In the genomic region with DNA sequence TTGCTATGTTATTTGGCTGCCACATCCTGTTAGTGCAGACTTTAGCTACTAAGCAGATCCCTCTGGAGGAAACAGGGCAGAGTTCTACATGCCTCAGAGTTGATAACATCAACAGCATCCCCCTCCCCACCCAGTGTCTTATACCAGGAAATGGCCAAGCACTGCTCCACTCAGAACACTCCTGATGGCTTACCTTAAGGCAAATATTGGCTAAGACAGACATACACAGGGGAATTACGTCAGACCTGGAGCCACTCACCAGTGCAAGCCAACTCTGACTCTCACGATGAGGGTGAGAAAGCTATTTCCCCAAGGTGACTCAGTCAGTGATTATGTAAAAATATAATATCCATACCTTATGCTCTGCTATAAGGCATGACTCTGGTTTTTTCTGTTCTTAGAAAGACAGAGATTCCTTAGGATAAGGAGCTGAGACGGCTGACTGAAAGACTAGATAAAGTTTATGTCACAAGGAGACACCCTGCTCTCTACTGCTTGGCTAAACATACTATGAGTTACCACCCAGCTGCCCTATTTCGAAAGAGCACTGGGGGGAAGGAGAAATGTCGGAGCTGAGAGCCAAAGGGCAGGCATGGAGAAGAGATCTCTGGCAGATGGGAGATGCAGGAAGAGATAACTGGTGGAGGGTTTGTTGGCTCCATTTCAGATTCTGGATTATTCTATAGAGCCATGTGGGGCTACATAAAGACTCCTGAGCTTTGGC, we compare ENCODE assay signal across 11 mouse cellular contexts. TPM values are rescaled to one million over a fixed set of nuclear protein-coding genes. Genes with fewer than 3 reads are reported as not detected.
DNase-seq lines count a peak whose midpoint lies in the region; ATAC-seq and TF ChIP-seq lines count a peak whose summit lies in the region.
"Had no signal": no experiment of that assay in that cellular context is flagged by ENCODE, and none has a peak within 500 bp of the region (broad histone marks: within the 10 kb centered on the region; RNA-seq: fewer than 3 reads in every experiment).

No protein-coding gene starts in this region.

- H3K4me1 ChIP-seq in intestine, embryonic 16.5 days (ENCODE audit: control insufficient read depth, insufficient read depth, low read length): 0 out of 2 replicates have a peak, but pooled peaks cover 9% of the 10 kb centered on the region
- 0 out of 2 replicates have a peak, but pooled peaks cover 5% of the 10 kb centered on the region for H3K4me1 ChIP-seq in intestine, embryonic 15.5 days (replicated peaks)
- peaks cover 20% of the 10 kb centered on the region for H3K4me1 ChIP-seq in liver, postnatal 0 days (ENCODE audit: insufficient read depth)
- H3K4me1 ChIP-seq in midbrain, embryonic 10.5 days: no peaks in the 10 kb centered on the region
- H3K4me1 ChIP-seq in forebrain, embryonic 12.5 days: no peaks in the 10 kb centered on the region
- H3K4me1 ChIP-seq: forebrain, embryonic 15.5 days; limb, embryonic 15.5 days; midbrain, embryonic 13.5 days had no signal

- no peaks in the 10 kb centered on the region for H3K27me3 ChIP-seq in intestine, embryonic 16.5 days (replicated peaks; ENCODE audit: control insufficient read depth, insufficient read depth, low read length)
- H3K27me3 ChIP-seq in intestine, embryonic 15.5 days (replicated peaks): no peaks in the 10 kb centered on the region
- no peaks in the 10 kb centered on the region for H3K27me3 ChIP-seq in liver, postnatal 0 days (ENCODE audit: insufficient read depth, low read length)
- H3K27me3 ChIP-seq in midbrain, embryonic 10.5 days (ENCODE audit: low read depth, poor library complexity, severe bottlenecking): no peaks in the 10 kb centered on the region
- no peaks in the 10 kb centered on the region for H3K27me3 ChIP-seq in forebrain, embryonic 12.5 days
- H3K27me3 ChIP-seq: forebrain, embryonic 15.5 days; limb, embryonic 15.5 days; midbrain, embryonic 13.5 days had no signal

- H3K9me3 ChIP-seq in intestine, embryonic 16.5 days (ENCODE audit: control insufficient read depth, low read length): no peaks in the 10 kb centered on the region
- H3K9me3 ChIP-seq in intestine, embryonic 15.5 days: no peaks in the 10 kb centered on the region
- no peaks in the 10 kb centered on the region for H3K9me3 ChIP-seq in liver, postnatal 0 days (ENCODE audit: low read length)
- no peaks in the 10 kb centered on the region for H3K9me3 ChIP-seq in midbrain, embryonic 10.5 days (replicated peaks)
- no peaks in the 10 kb centered on the region for H3K9me3 ChIP-seq in forebrain, embryonic 12.5 days
- H3K9me3 ChIP-seq: forebrain, embryonic 15.5 days; limb, embryonic 15.5 days; midbrain, embryonic 13.5 days had no signal

- WGBS in intestine, embryonic 16.5 days: 57% methylated on average over 5 of the region's 5 CpGs
- 58% methylated on average over 5 of the region's 5 CpGs for WGBS in intestine, embryonic 15.5 days
- WGBS in liver, postnatal 0 days (ENCODE audit: insufficient replicate concordance): 27% methylated on average over 5 of the region's 5 CpGs
- 89% methylated on average over 5 of the region's 5 CpGs for WGBS in midbrain, embryonic 10.5 days
- WGBS in forebrain, embryonic 12.5 days: 89% methylated on average over 5 of the region's 5 CpGs

- H3K9ac ChIP-seq in intestine, embryonic 16.5 days (ENCODE audit: low read depth, low read length): no peak overlapping the region
- no peak overlapping the region for H3K9ac ChIP-seq in intestine, embryonic 15.5 days
- H3K9ac ChIP-seq in liver, postnatal 0 days (replicated peaks): no peak overlapping the region; the same call in 1 of the 2 replicates
- no peak overlapping the region for H3K9ac ChIP-seq in forebrain, embryonic 12.5 days
- H3K9ac ChIP-seq: forebrain, embryonic 15.5 days; limb, embryonic 15.5 days; midbrain, embryonic 13.5 days had no signal

- TF ChIP-seq CTCF in liver, postnatal 0 days (IDR thresholded peaks at IDR 0.05; ENCODE audit: low read depth): no peak

- peak; percentile 17 for DNase-seq in MN1 (ENCODE audit: low spot score)
- no peak for DNase-seq in liver, postnatal 0 days
- peak; percentile 70 for DNase-seq in thymus, postnatal 14 days
- no peak for DNase-seq in midbrain, embryonic 10.5 days (ENCODE audit: low spot score)
- no peak for DNase-seq in B cell, adult 2 months

- no peak overlapping the region for H3K4me3 ChIP-seq in intestine, embryonic 16.5 days (ENCODE audit: low read length)
- no peak overlapping the region for H3K4me3 ChIP-seq in intestine, embryonic 15.5 days (replicated peaks)
- no peak overlapping the region for H3K4me3 ChIP-seq in liver, postnatal 0 days (ENCODE audit: low read depth, low read length)
- H3K4me3 ChIP-seq in midbrain, embryonic 10.5 days: no peak overlapping the region
- H3K4me3 ChIP-seq in forebrain, embryonic 12.5 days (replicated peaks): no peak overlapping the region
- H3K4me3 ChIP-seq: forebrain, embryonic 15.5 days; limb, embryonic 15.5 days; midbrain, embryonic 13.5 days had no signal

- no peak overlapping the region for H3K27ac ChIP-seq in intestine, embryonic 16.5 days (ENCODE audit: low read length)
- no peak overlapping the region for H3K27ac ChIP-seq in intestine, embryonic 15.5 days
- peak overlapping the region; percentile 52 for H3K27ac ChIP-seq in liver, postnatal 0 days (ENCODE audit: low read depth)
- H3K27ac ChIP-seq in midbrain, embryonic 10.5 days (replicated peaks): no peak overlapping the region
- H3K27ac ChIP-seq in forebrain, embryonic 12.5 days: no peak overlapping the region
- H3K27ac ChIP-seq: forebrain, embryonic 15.5 days; limb, embryonic 15.5 days; midbrain, embryonic 13.5 days had no signal

- TF ChIP-seq EP300 in liver, postnatal 0 days (IDR thresholded peaks at IDR 0.05; ENCODE audit: low read depth): no peak

- H3K36me3 ChIP-seq in intestine, embryonic 16.5 days (ENCODE audit: control insufficient read depth, insufficient read depth, low read length): no peaks in the 10 kb centered on the region
- H3K36me3 ChIP-seq in intestine, embryonic 15.5 days: no peaks in the 10 kb centered on the region
- H3K36me3 ChIP-seq in liver, postnatal 0 days (replicated peaks; ENCODE audit: insufficient read depth, low read length): no peaks in the 10 kb centered on the region
- no peaks in the 10 kb centered on the region for H3K36me3 ChIP-seq in midbrain, embryonic 10.5 days
- H3K36me3 ChIP-seq in forebrain, embryonic 12.5 days (replicated peaks): no peaks in the 10 kb centered on the region
- H3K36me3 ChIP-seq: forebrain, embryonic 15.5 days; limb, embryonic 15.5 days; midbrain, embryonic 13.5 days had no signal

- ATAC-seq in intestine, embryonic 16.5 days: peak; percentile 55; the same call in 1 of the 2 replicates
- ATAC-seq in intestine, embryonic 15.5 days: no peak
- peak; percentile 85 for ATAC-seq in liver, postnatal 0 days
- ATAC-seq in forebrain, embryonic 12.5 days (ENCODE audit: low FRiP score): no peak
- ATAC-seq: forebrain, embryonic 15.5 days; midbrain, embryonic 13.5 days had no signal

- H3K4me2 ChIP-seq in intestine, embryonic 16.5 days (ENCODE audit: low read depth, low read length): no peak overlapping the region
- H3K4me2 ChIP-seq in intestine, embryonic 15.5 days (replicated peaks): no peak overlapping the region
- no peak overlapping the region for H3K4me2 ChIP-seq in liver, postnatal 0 days (ENCODE audit: low read depth, low read length)
- no peak overlapping the region for H3K4me2 ChIP-seq in forebrain, embryonic 12.5 days
- H3K4me2 ChIP-seq: forebrain, embryonic 15.5 days; limb, embryonic 15.5 days; midbrain, embryonic 13.5 days had no signal

RNA-seq across cellular contexts. Expression of gene Plet1, which starts 23.8 kb away (rescaled TPM):
- 1.2 and 1.3 TPM in 2 replicates for polyA plus RNA-seq in intestine, embryonic 16.5 days (2015; fragmentation: Nextera tagmentation; extraction: Ambion mirVana)
- 1.7 and 2.0 TPM in 2 replicates for polyA plus RNA-seq in intestine, embryonic 15.5 days (2015; fragmentation: Nextera tagmentation; extraction: Ambion mirVana)
- polyA plus RNA-seq in liver, postnatal 0 days (2015; fragmentation: Nextera tagmentation; extraction: Ambion mirVana): 0.71 and 1.0 TPM in 2 replicates
- 0.32 and 0.36 TPM in 2 replicates for polyA plus RNA-seq in midbrain, embryonic 10.5 days (2016; fragmentation: Nextera tagmentation; extraction: Ambion mirVana)
- 0.36 TPM in 1 of 2 replicates, not detected in the other for polyA plus RNA-seq in forebrain, embryonic 12.5 days (2016; fragmentation: Nextera tagmentation; extraction: Ambion mirVana)
- polyA plus RNA-seq: forebrain, embryonic 15.5 days had no signal

RNA-seq across cellular contexts. Expression of gene Pts, which starts 58.0 kb away (rescaled TPM):
- polyA plus RNA-seq in intestine, embryonic 16.5 days (2015; fragmentation: Nextera tagmentation; extraction: Ambion mirVana): 106 and 107 TPM in 2 replicates
- polyA plus RNA-seq in intestine, embryonic 15.5 days (2015; fragmentation: Nextera tagmentation; extraction: Ambion mirVana): 93.9 and 94.1 TPM in 2 replicates
- polyA plus RNA-seq in liver, postnatal 0 days (2015; fragmentation: Nextera tagmentation; extraction: Ambion mirVana): 44.6 and 48.9 TPM in 2 replicates
- polyA plus RNA-seq in midbrain, embryonic 10.5 days (2016; fragmentation: Nextera tagmentation; extraction: Ambion mirVana): 86.9 and 95.9 TPM in 2 replicates
- polyA plus RNA-seq in forebrain, embryonic 12.5 days (2016; fragmentation: Nextera tagmentation; extraction: Ambion mirVana): 95.4 and 96.2 TPM in 2 replicates

Comparison
In these comparisons a context has a peak if more than half of its experiments do, and no peak if none do; other contexts are left out.
1. ATAC-seq: peak in intestine, embryonic 16.5 days (single experiment) and liver, postnatal 0 days (single experiment); none in intestine, embryonic 15.5 days (single experiment) and forebrain, embryonic 12.5 days (single experiment).
2. DNase-seq: peak in MN1 (single experiment) and thymus, postnatal 14 days (single experiment); none in liver, postnatal 0 days (single experiment), midbrain, embryonic 10.5 days (single experiment) and B cell, adult 2 months (0 of 2).